Mouse (Mus musculus) urinary bladder, postnatal 10 days (tissue): ENCODE data around the gene Tiam2.

Source experiments
- DNase-seq: peaks from one replicate; pipeline ENCODE4 v3.0.0; 2022; ENCODE audit warnings: low spot score

The Tiam2 gene

DNA sequence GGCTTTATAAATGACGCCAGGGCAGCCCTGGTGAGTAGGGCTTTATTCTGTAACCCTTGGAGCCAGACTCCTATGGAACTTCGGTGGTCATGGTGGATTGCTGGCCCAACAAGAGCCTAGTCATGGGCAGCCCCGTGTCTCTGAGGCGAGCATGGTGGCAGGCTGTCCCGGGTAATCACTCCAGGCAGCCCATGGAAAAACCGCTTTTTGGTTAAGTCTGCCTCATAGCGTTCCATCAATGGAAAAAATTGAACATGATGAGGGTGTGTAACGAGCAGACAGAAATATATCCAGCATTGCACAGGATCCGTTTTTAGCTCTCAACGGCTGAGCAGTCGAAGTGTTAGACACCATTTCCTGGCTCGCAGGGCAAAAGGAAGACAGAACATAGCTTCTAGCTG lies 70.5 kb downstream of the Tiam2 start:
- no peak for DNase-seq

GRCm38 (mm10) chr17:3397836-3398235 lies 71.5 kb downstream of the Tiam2 start:
- DNase-seq = no peak

- no peak for DNase-seq
Observed at GRCm38 (mm10) chr17:3405350-3406073, 79.1 kb downstream of the Tiam2 start.

GRCm38 (mm10) chr17:3407051-3407450 lies 80.7 kb downstream of the Tiam2 start:
- no peak for DNase-seq

DNA sequence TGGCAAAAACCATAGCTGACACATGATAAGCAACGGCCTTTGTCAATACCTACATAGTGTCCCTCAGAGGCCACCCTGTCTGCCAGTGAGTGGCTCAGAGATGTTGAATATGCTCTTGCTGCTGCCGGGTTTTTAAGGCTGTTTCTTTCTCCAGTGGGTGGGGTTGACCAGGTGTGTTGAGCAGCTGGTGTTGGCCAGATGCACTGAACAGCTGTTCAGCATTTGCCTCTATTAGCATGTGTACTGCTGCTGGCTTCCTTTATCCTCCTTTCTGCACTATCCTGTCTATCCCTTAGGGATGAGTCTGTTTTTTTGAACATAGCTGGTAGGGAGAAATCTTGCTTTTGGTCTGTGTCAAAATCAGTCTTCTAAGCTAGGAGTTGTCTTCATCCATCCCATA lies 83.9 kb downstream of the Tiam2 start:
- no peak for DNase-seq

- no peak for DNase-seq
Observed at GRCm38 (mm10) chr17:3412771-3413170, 86.4 kb downstream of the Tiam2 start.

- no peak for DNase-seq
Observed at GRCm38 (mm10) chr17:3415580-3415979, 89.2 kb downstream of the Tiam2 start.

DNA sequence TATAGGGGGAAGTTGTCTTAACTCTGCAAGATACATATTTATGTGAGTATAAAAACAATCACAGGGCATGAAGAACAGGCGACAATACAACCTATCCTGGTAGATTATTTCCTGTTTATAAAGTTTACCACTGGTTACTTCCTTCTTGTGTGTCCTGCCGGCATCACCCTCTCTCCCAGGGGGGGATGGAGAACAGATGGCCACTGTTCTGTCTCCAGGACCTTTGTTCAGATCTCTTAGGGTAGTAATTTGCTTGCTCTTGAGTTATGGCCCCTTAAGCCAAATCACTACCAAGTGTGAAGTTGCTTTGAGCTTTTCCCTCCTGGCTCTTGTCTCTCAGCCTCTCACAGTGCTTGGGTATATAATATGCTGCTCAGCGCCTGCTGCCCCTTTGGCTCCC lies 90.0 kb downstream of the Tiam2 start:
- no peak for DNase-seq

DNA sequence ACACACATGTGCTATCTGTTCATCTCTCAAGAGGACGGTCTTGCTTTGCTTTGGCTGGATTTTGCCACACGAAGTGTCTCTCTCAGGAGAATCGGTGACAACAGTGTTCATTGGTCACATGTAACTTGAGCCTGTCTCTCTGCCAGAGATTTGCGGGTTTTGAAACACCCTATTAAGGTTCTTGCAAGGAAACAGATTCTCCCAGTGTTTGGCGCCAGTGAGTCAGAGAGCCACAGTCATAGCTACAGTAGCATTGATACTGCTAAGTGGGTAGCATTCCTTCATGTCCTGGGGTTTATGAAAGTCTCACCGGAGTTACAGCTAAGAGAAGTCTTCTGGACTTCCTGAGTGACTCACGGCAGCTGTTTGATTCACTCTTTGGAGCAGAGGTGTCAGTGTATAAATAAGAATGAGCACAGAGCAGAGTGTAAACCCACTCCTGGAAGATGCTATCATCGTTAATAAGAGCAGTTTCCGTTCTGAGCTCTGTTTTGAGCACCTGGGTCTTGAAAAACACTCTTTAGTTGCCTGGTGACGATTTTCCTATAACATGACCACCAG lies 93.1 kb downstream of the Tiam2 start:
- no peak for DNase-seq

- no peak for DNase-seq
Observed at GRCm38 (mm10) chr17:3420148-3420547, 93.8 kb downstream of the Tiam2 start.

- no peak for DNase-seq
Observed at GRCm38 (mm10) chr17:3423416-3423815, 97.0 kb downstream of the Tiam2 start.

DNA sequence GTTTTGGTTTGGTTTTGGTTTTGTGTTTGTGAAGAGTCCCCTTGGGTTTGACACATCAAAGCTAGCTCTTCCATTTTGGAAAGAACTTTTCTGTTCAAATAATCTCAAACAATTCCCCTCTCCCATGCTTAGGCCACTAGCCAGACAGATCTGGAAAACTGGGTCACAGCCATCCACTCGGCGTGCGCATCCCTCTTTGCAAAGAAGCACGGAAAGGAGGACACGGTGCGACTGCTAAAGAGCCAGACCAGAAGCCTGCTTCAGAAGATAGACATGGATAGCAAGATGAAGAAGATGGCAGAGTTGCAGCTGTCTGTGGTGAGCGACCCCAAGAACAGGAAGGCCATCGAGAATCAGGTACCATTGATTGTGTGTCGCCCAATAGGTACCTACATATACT lies 102.3 kb downstream of the Tiam2 start:
- DNase-seq = no peak

GRCm38 (mm10) chr17:3432590-3433498 lies 106.5 kb downstream of the Tiam2 start:
- no peak for DNase-seq

DNA sequence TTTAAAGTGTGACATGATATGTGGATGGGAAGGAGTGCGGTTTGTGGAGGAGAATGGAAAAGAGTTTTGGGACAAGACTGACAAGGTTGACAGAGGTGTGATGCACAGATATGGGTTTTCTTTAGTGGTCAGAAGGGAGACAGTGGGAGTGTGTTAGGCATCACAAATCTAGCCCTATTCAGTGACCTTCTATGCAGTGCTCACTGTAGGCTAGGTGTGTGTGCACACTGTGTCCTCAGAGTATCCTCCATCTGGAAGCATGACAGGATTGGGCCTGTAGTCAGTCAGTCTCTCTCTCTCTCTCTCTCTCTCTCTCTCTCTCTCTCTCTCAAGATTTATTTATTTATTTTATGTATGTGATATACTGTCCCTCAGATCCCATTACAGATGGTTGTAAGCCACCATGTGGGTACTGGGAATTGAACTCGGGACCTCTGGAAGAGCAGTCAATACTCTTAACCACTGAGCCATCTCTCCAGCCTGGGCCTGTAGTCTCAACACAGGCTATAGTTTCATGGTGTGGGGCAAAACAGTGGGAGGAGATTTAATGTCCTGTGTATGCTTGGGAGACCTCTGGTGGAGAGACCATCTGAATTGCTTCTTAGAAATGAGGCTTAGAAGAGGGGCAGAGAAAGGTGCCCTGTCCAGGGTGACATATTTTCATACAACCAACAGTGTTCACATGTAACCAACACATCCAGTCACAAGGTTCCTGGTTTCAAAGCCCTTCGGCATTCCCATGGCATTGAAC lies 107.3 kb downstream of the Tiam2 start:
- DNase-seq = no peak

DNA sequence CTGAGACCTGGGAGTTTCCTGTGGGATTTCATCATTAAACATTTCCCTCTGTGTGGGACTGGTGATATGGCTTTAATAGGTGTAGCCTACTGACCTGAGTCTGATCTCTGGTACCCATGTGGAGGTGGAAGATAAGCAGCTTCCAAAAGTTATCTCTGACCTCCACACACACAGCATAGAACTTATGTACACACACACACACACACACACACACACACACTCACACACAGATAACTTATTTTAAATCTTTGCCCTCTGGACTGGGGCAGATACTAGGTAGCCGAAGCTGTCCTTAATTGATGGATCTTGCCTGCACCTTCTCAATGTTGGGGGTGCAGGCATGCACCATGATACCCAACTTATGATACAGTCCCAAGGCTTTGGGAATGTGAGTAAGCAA lies 108.9 kb downstream of the Tiam2 start:
- no peak for DNase-seq

DNA sequence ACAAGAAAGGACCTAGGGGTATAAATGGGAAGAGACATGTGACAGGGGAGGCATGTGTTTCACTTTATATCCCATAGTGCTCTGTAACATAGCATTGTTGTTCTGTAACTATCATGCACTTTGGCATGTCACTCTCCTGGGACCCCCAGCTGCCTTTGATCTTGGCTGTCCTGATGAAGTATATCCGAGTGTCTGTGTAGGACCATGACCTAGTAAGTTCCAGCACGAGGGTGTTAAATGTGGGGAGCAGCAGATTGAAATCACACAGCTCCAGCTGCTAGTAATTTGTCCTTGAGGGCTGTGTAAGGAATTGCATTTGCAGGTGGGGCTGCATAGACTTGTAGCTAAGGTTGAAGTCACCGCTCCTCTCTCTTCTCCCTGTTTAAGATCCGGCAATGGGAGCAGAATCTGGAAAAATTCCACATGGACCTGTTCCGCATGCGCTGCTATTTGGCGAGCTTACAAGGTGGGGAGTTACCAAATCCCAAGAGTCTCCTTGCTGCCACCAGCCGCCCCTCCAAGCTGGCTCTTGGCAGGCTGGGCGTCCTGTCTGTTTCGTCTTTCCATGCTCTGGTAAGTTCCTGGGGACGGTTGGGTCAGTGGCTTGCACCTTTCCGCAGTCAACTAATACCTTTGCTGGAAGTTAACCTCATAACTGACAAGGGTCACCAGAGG lies 110.6 kb downstream of the Tiam2 start:
- DNase-seq = no peak

GRCm38 (mm10) chr17:3442526-3443401 lies 116.4 kb downstream of the Tiam2 start:
- DNase-seq = no peak

- no peak for DNase-seq
Observed at GRCm38 (mm10) chr17:3446191-3446950, 120.0 kb downstream of the Tiam2 start.

DNA sequence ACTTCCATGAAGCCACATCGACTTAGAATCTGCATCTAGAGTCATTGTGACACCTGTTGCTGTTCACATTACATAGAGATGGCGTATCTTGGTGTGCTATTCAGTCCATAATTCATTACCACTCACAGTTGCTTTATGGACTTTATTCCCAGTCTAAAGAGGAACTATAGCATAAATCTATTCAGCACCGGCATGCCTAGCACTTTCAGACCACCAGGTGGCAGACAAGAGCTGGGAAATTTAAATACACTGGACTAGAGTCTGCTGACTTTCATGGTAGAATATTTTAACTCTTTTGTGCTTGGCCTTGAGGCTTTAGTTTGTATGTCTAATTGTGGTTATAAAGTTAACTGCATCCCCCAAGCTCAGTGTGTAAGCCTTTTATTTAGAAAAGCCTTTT lies 122.4 kb downstream of the Tiam2 start:
- DNase-seq = no peak

- DNase-seq = no peak
Observed at GRCm38 (mm10) chr17:3451077-3451476, 124.7 kb downstream of the Tiam2 start.
